Mouse (Mus musculus): ENCODE measurements around the gene Gusb. TPM values are rescaled to one million over a fixed set of nuclear protein-coding genes. Genes with fewer than 3 reads are reported as not detected.

Gene Gusb
- polyA plus RNA-seq, 1 experiment: 11.9 TPM

GRCm38 (mm10) chr5:129994989-129995388 lies 7.9 kb downstream of the Gusb start:
- Histone ChIP-seq H3K36me3 (ENCODE audit: control insufficient read depth, insufficient read depth, low read length) (peaks cover 4% of the 10 kb centered on the region), H3K27ac (ENCODE audit: insufficient read depth, low read depth, low read length) (no peak overlapping the region), H3K27me3 (ENCODE audit: control insufficient read depth, insufficient read depth, low read length) (no peaks in the 10 kb centered on the region), H3K4me3 (ENCODE audit: low read depth, low read length) (no peak overlapping the region), H3K4me1 (ENCODE audit: control insufficient read depth, insufficient read depth, insufficient read length, low read length) (no peaks in the 10 kb centered on the region)
- WGBS: 88% methylated on average over 7 of the region's 7 CpGs
- no peak for TF ChIP-seq CTCF (IDR thresholded peaks at IDR 0.05; ENCODE audit: extremely low read depth, insufficient read length, insufficient replicate concordance, low read depth, low read length)
- no peak for TF ChIP-seq POLR2A (IDR thresholded peaks at IDR 0.05; ENCODE audit: low read depth, low read length)

- H3K4me1 ChIP-seq (ENCODE audit: control insufficient read depth, insufficient read depth, insufficient read length, low read length): no peaks in the 10 kb centered on the region
- H3K27me3 ChIP-seq (ENCODE audit: control insufficient read depth, insufficient read depth, low read length): no peaks in the 10 kb centered on the region
- WGBS: 91% methylated on average over 14 of the region's 14 CpGs
- no peak for TF ChIP-seq POLR2A (IDR thresholded peaks at IDR 0.05; ENCODE audit: low read depth, low read length)
- no peak for TF ChIP-seq CTCF (IDR thresholded peaks at IDR 0.05; ENCODE audit: extremely low read depth, insufficient read length, insufficient replicate concordance, low read depth, low read length)
- peaks cover 10% of the 10 kb centered on the region for H3K36me3 ChIP-seq (ENCODE audit: control insufficient read depth, insufficient read depth, low read length)
- H3K4me3 ChIP-seq (ENCODE audit: low read depth, low read length): no peak overlapping the region
- no peak overlapping the region for H3K27ac ChIP-seq (ENCODE audit: insufficient read depth, low read depth, low read length)
These were observed 9.5 kb downstream of the Gusb start for GRCm38 (mm10) chr5:129993374-129993773.

- Histone ChIP-seq H3K4me3 (ENCODE audit: low read depth, low read length) (no peak overlapping the region), H3K4me1 (ENCODE audit: control insufficient read depth, insufficient read depth, insufficient read length, low read length) (no peaks in the 10 kb centered on the region), H3K36me3 (ENCODE audit: control insufficient read depth, insufficient read depth, low read length) (peaks cover 10% of the 10 kb centered on the region), H3K27ac (ENCODE audit: insufficient read depth, low read depth, low read length) (no peak overlapping the region), H3K27me3 (ENCODE audit: control insufficient read depth, insufficient read depth, low read length) (no peaks in the 10 kb centered on the region)
- 91% methylated on average over 5 of the region's 5 CpGs for WGBS
- TF ChIP-seq POLR2A (IDR thresholded peaks at IDR 0.05; ENCODE audit: low read depth, low read length) (no peak), CTCF (IDR thresholded peaks at IDR 0.05; ENCODE audit: extremely low read depth, insufficient read length, insufficient replicate concordance, low read depth, low read length) (no peak)
These were observed 11.0 kb downstream of the Gusb start for GRCm38 (mm10) chr5:129991898-129992297.

- Histone ChIP-seq H3K4me1 (ENCODE audit: control insufficient read depth, insufficient read depth, insufficient read length, low read length) (no peaks in the 10 kb centered on the region), H3K27me3 (ENCODE audit: control insufficient read depth, insufficient read depth, low read length) (no peaks in the 10 kb centered on the region), H3K4me3 (ENCODE audit: low read depth, low read length) (no peak overlapping the region), H3K27ac (ENCODE audit: insufficient read depth, low read depth, low read length) (no peak overlapping the region), H3K36me3 (ENCODE audit: control insufficient read depth, insufficient read depth, low read length) (peaks cover 8% of the 10 kb centered on the region)
- WGBS: 82% methylated on average over 13 of the region's 13 CpGs
- no peak for TF ChIP-seq CTCF (IDR thresholded peaks at IDR 0.05; ENCODE audit: extremely low read depth, insufficient read length, insufficient replicate concordance, low read depth, low read length)
- TF ChIP-seq POLR2A (IDR thresholded peaks at IDR 0.05; ENCODE audit: low read depth, low read length): no peak
These were observed 13.5 kb downstream of the Gusb start for GRCm38 (mm10) chr5:129989376-129989775.

- Histone ChIP-seq H3K4me1 (ENCODE audit: control insufficient read depth, insufficient read depth, insufficient read length, low read length) (peaks cover under 1% of the 10 kb centered on the region; the same call in 1 of the 2 replicates), H3K36me3 (ENCODE audit: control insufficient read depth, insufficient read depth, low read length) (peaks cover 9% of the 10 kb centered on the region), H3K27me3 (ENCODE audit: control insufficient read depth, insufficient read depth, low read length) (no peaks in the 10 kb centered on the region), H3K4me3 (ENCODE audit: low read depth, low read length) (no peak overlapping the region), H3K27ac (ENCODE audit: insufficient read depth, low read depth, low read length) (no peak overlapping the region)
- no peak for TF ChIP-seq CTCF (IDR thresholded peaks at IDR 0.05; ENCODE audit: extremely low read depth, insufficient read length, insufficient replicate concordance, low read depth, low read length)
- TF ChIP-seq POLR2A (IDR thresholded peaks at IDR 0.05; ENCODE audit: low read depth, low read length): no peak
- WGBS: 60% methylated on average over 3 of the region's 3 CpGs
These were observed 22.6 kb downstream of the Gusb start for GRCm38 (mm10) chr5:129980216-129980615.

GRCm38 (mm10) chr5:129978608-129979007 lies 24.2 kb downstream of the Gusb start:
- WGBS: 56% methylated on average over 5 of the region's 5 CpGs
- peak overlapping the region; percentile 64; the same call in 1 of the 2 replicates for H3K27ac ChIP-seq (ENCODE audit: insufficient read depth, low read depth, low read length)
- peaks cover 5% of the 10 kb centered on the region; the same call in 1 of the 2 replicates for H3K4me1 ChIP-seq (ENCODE audit: control insufficient read depth, insufficient read depth, insufficient read length, low read length)
- no peaks in the 10 kb centered on the region for H3K27me3 ChIP-seq (ENCODE audit: control insufficient read depth, insufficient read depth, low read length)
- no peak overlapping the region for H3K4me3 ChIP-seq (ENCODE audit: low read depth, low read length)
- peaks cover 6% of the 10 kb centered on the region; the same call in 1 of the 2 replicates for H3K36me3 ChIP-seq (ENCODE audit: control insufficient read depth, insufficient read depth, low read length)
- TF ChIP-seq CTCF (IDR thresholded peaks at IDR 0.05; ENCODE audit: extremely low read depth, insufficient read length, insufficient replicate concordance, low read depth, low read length): no peak
- no peak for TF ChIP-seq POLR2A (IDR thresholded peaks at IDR 0.05; ENCODE audit: low read depth, low read length)

- no peaks in the 10 kb centered on the region for H3K27me3 ChIP-seq (ENCODE audit: control insufficient read depth, insufficient read depth, low read length)
- H3K36me3 ChIP-seq (ENCODE audit: control insufficient read depth, insufficient read depth, low read length): peaks cover 2% of the 10 kb centered on the region; the same call in 1 of the 2 replicates
- no peak overlapping the region for H3K27ac ChIP-seq (ENCODE audit: insufficient read depth, low read depth, low read length)
- H3K4me1 ChIP-seq (ENCODE audit: control insufficient read depth, insufficient read depth, insufficient read length, low read length): peaks cover 5% of the 10 kb centered on the region; the same call in 1 of the 2 replicates
- WGBS: 93% methylated on average over 4 of the region's 4 CpGs
- no peak overlapping the region for H3K4me3 ChIP-seq (ENCODE audit: low read depth, low read length)
- TF ChIP-seq POLR2A (IDR thresholded peaks at IDR 0.05; ENCODE audit: low read depth, low read length) (no peak), CTCF (IDR thresholded peaks at IDR 0.05; ENCODE audit: extremely low read depth, insufficient read length, insufficient replicate concordance, low read depth, low read length) (no peak)
These were observed 25.1 kb downstream of the Gusb start for GRCm38 (mm10) chr5:129977768-129978167.

All from small intestine, adult 2 months (tissue).